Comparison of ENCODE assay signal across 19 mouse cellular contexts in genomic region chr15:88750032-88750431, GRCm38 (mm10). TPM values are rescaled to one million over a fixed set of nuclear protein-coding genes. Genes with fewer than 3 reads are reported as not detected.
DNase-seq lines count a peak whose midpoint lies in the region; ATAC-seq and TF ChIP-seq lines count a peak whose summit lies in the region.
"Had no signal": no experiment of that assay in that cellular context is flagged by ENCODE, and none has a peak within 500 bp of the region (broad histone marks: within the 10 kb centered on the region; RNA-seq: fewer than 3 reads in every experiment).

No protein-coding gene starts in this region.

- no peak overlapping the region for H3K9ac ChIP-seq in heart, adult 2 months (ENCODE audit: low read depth, low read length)
- H3K9ac ChIP-seq in midbrain, embryonic 14.5 days (replicated peaks; ENCODE audit: low read length) = no peak overlapping the region
- H3K9ac ChIP-seq in midbrain, embryonic 11.5 days (ENCODE audit: low read length) = no peak overlapping the region
- H3K9ac ChIP-seq in intestine, postnatal 0 days (ENCODE audit: low read depth, low read length) = no peak overlapping the region
- H3K9ac ChIP-seq: embryonic facial prominence, embryonic 15.5 days; stomach, embryonic 15.5 days had no signal

- no peaks in the 10 kb centered on the region for H3K9me3 ChIP-seq in heart, embryonic 10.5 days
- H3K9me3 ChIP-seq in midbrain, embryonic 14.5 days (ENCODE audit: control insufficient read depth, low read length) = no peaks in the 10 kb centered on the region
- H3K9me3 ChIP-seq in midbrain, embryonic 11.5 days (ENCODE audit: control insufficient read depth, low read length) = no peaks in the 10 kb centered on the region
- H3K9me3 ChIP-seq in intestine, postnatal 0 days (ENCODE audit: control insufficient read depth) = no peaks in the 10 kb centered on the region
- H3K9me3 ChIP-seq: embryonic facial prominence, embryonic 15.5 days; heart, embryonic 15.5 days; stomach, embryonic 15.5 days had no signal

- no peak overlapping the region for H3K4me3 ChIP-seq in heart, embryonic 10.5 days
- no peak overlapping the region for H3K4me3 ChIP-seq in heart, adult 2 months
- H3K4me3 ChIP-seq in midbrain, embryonic 14.5 days (replicated peaks; ENCODE audit: low read depth, low read length) = no peak overlapping the region
- no peak overlapping the region for H3K4me3 ChIP-seq in midbrain, embryonic 11.5 days (ENCODE audit: low read depth, low read length)
- H3K4me3 ChIP-seq in intestine, postnatal 0 days (ENCODE audit: low read depth, low read length) = no peak overlapping the region
- H3K4me3 ChIP-seq in myocyte = peak overlapping the region; percentile 55

- no peak for TF ChIP-seq EP300 in heart, adult 2 months (IDR thresholded peaks at IDR 0.05; ENCODE audit: insufficient read depth, low read depth, low read length)

- no peak for TF ChIP-seq POLR2A in heart, adult 2 months (IDR thresholded peaks at IDR 0.05; ENCODE audit: insufficient read depth, low read depth, low read length)
- TF ChIP-seq POLR2A in myocyte (IDR thresholded peaks at IDR 0.05; ENCODE audit: insufficient read length, low read depth) = no peak

- 0 out of 2 replicates have a peak overlapping the region, but pooled peaks have one; percentile 97 for H3K27ac ChIP-seq in heart, embryonic 10.5 days
- no peak overlapping the region for H3K27ac ChIP-seq in heart, adult 2 months
- H3K27ac ChIP-seq in midbrain, embryonic 14.5 days (replicated peaks; ENCODE audit: low read depth, low read length) = no peak overlapping the region
- H3K27ac ChIP-seq in midbrain, embryonic 11.5 days (ENCODE audit: low read depth, low read length) = no peak overlapping the region
- no peak overlapping the region for H3K27ac ChIP-seq in intestine, postnatal 0 days (ENCODE audit: low read depth, low read length)

- peaks cover 23% of the 10 kb centered on the region for H3K4me1 ChIP-seq in heart, embryonic 10.5 days
- H3K4me1 ChIP-seq in heart, adult 2 months (ENCODE audit: control insufficient read depth, insufficient read depth, low read length) = peaks cover 3% of the 10 kb centered on the region
- peaks cover 20% of the 10 kb centered on the region for H3K4me1 ChIP-seq in midbrain, embryonic 14.5 days (ENCODE audit: control insufficient read depth, insufficient read depth, low read length)
- peaks cover 4% of the 10 kb centered on the region; the same call in 1 of the 2 replicates for H3K4me1 ChIP-seq in midbrain, embryonic 11.5 days (ENCODE audit: control insufficient read depth, insufficient read depth, low read length)
- H3K4me1 ChIP-seq in intestine, postnatal 0 days (replicated peaks; ENCODE audit: control insufficient read depth, insufficient read depth, low read length) = no peaks in the 10 kb centered on the region

- no peak overlapping the region for H3ac ChIP-seq in myocyte (ENCODE audit: control insufficient read depth, insufficient read length)

- no peaks in the 10 kb centered on the region for H3K27me3 ChIP-seq in heart, embryonic 10.5 days (ENCODE audit: insufficient read depth, poor library complexity, severe bottlenecking)
- no peaks in the 10 kb centered on the region for H3K27me3 ChIP-seq in heart, adult 2 months (ENCODE audit: control insufficient read depth, insufficient read depth, low read length)
- H3K27me3 ChIP-seq in midbrain, embryonic 14.5 days (ENCODE audit: control insufficient read depth, insufficient read depth, low read length) = no peaks in the 10 kb centered on the region
- H3K27me3 ChIP-seq in midbrain, embryonic 11.5 days (ENCODE audit: control insufficient read depth, insufficient read depth, low read length) = no peaks in the 10 kb centered on the region
- no peaks in the 10 kb centered on the region for H3K27me3 ChIP-seq in intestine, postnatal 0 days (replicated peaks; ENCODE audit: control insufficient read depth, insufficient read depth, low read length)
- H3K27me3 ChIP-seq in myocyte (ENCODE audit: control insufficient read depth, insufficient read depth, insufficient read length) = peaks cover 19% of the 10 kb centered on the region
- H3K27me3 ChIP-seq: heart, embryonic 15.5 days; stomach, embryonic 15.5 days had no signal

- 88% methylated on average over 10 of the region's 10 CpGs for WGBS in heart, embryonic 10.5 days
- 80% methylated on average over 10 of the region's 10 CpGs for WGBS in heart, adult 2 months
- WGBS in midbrain, embryonic 14.5 days = 96% methylated on average over 10 of the region's 10 CpGs
- WGBS in midbrain, embryonic 11.5 days = 95% methylated on average over 10 of the region's 10 CpGs
- WGBS in intestine, postnatal 0 days = 81% methylated on average over 10 of the region's 10 CpGs

- TF ChIP-seq CTCF in heart, adult 2 months (IDR thresholded peaks at IDR 0.05) = no peak
- no peak for TF ChIP-seq CTCF in intestine, postnatal 0 days (IDR thresholded peaks at IDR 0.05; ENCODE audit: low read depth)

- H3K4me2 ChIP-seq in midbrain, embryonic 14.5 days (ENCODE audit: low read length) = peak overlapping the region; percentile 85; the same call in 1 of the 2 replicates
- no peak overlapping the region for H3K4me2 ChIP-seq in midbrain, embryonic 11.5 days
- peak overlapping the region; percentile 85; the same call in 1 of the 2 replicates for H3K4me2 ChIP-seq in intestine, postnatal 0 days (replicated peaks; ENCODE audit: low read depth)
- H3K4me2 ChIP-seq in myocyte (ENCODE audit: low read depth) = no peak overlapping the region

- H3K79me2 ChIP-seq in heart, adult 2 months (replicated peaks; ENCODE audit: control insufficient read depth, insufficient read depth, low read length) = no peaks in the 10 kb centered on the region
- peaks cover 31% of the 10 kb centered on the region for H3K79me2 ChIP-seq in myocyte (ENCODE audit: control insufficient read depth, insufficient read depth)

- no peak for DNase-seq in heart, embryonic 10.5 days (ENCODE audit: low spot score)
- DNase-seq in heart, adult 2 months = no peak
- no peak for DNase-seq in midbrain, embryonic 14.5 days
- no peak for DNase-seq in midbrain, embryonic 11.5 days (ENCODE audit: low spot score, missing footprints)
- DNase-seq in frontal cortex, postnatal 25 days (ENCODE audit: low spot score in 2 of 2) = no peak
- DNase-seq in cerebellum, adult 11-12 months = no peak
- DNase-seq: adrenal gland, adult 8-10 months; cerebellum, adult 2 months; gastrocnemius, postnatal 14 days; layer of hippocampus, postnatal 36 days; lung, adult 18-20 months; lung, postnatal 4 days; thymus, postnatal 14 days had no signal

- ATAC-seq in midbrain, embryonic 14.5 days (ENCODE audit: low FRiP score, low TSS enrichment) = no peak
- ATAC-seq in midbrain, embryonic 11.5 days (ENCODE audit: low FRiP score) = no peak
- ATAC-seq in intestine, postnatal 0 days = no peak
- ATAC-seq: forebrain, embryonic 16.5 days had no signal

- intact Hi-C loops in heart, adult 2 months (cut with DNase I) = loop anchor here (2.0 to 5.0 kb wide), 2 partner anchors 15 to 67 kb away; partner anchors contain the start of genes Alg12, Brd1 and Creld2

- peaks cover 2% of the 10 kb centered on the region for H3K36me3 ChIP-seq in heart, embryonic 10.5 days
- H3K36me3 ChIP-seq in heart, adult 2 months (ENCODE audit: control insufficient read depth, insufficient read depth, low read length) = no peaks in the 10 kb centered on the region
- peaks cover 3% of the 10 kb centered on the region for H3K36me3 ChIP-seq in midbrain, embryonic 14.5 days (ENCODE audit: control insufficient read depth, insufficient read depth, low read length)
- no peaks in the 10 kb centered on the region for H3K36me3 ChIP-seq in midbrain, embryonic 11.5 days (ENCODE audit: control insufficient read depth, insufficient read depth, low read length)
- no peaks in the 10 kb centered on the region for H3K36me3 ChIP-seq in intestine, postnatal 0 days (ENCODE audit: control insufficient read depth, insufficient read depth)
- no peaks in the 10 kb centered on the region for H3K36me3 ChIP-seq in myocyte (ENCODE audit: control insufficient read depth, insufficient read depth)
- H3K36me3 ChIP-seq: heart, embryonic 15.5 days; stomach, embryonic 15.5 days had no signal

TF ChIP-seq in myocyte, 11 proteins besides CTCF, POLR2A, EP300 and RAD21:
- TF ChIP-seq MYOD1 (IDR thresholded peaks at IDR 0.05; ENCODE audit: control insufficient read depth in 1 of 3, insufficient read length in 2 of 3, low read depth in 2 of 3) (no peak), E2F4 (IDR thresholded peaks at IDR 0.05; ENCODE audit: insufficient read depth) (no peak), USF1 (IDR thresholded peaks at IDR 0.05; ENCODE audit: low read depth) (no peak), REST (IDR thresholded peaks at IDR 0.05; ENCODE audit: insufficient read depth, insufficient read length) (no peak)

RNA-seq across cellular contexts. Expression of gene Zbed4, which starts 1.4 kb away (rescaled TPM):
- 24.9 and 26.2 TPM in 2 replicates for polyA plus RNA-seq in heart, embryonic 10.5 days (2016; fragmentation: Nextera tagmentation; extraction: Ambion mirVana)
- 1 to 10 TPM; 8.2 to 9.1 TPM for total RNA-seq in heart, adult 2 months (2021)
- polyA plus RNA-seq in heart, adult 2 months (2012; rRNA removed) = 3.3 and 6.0 TPM in 2 replicates
- 16.7 and 25.7 TPM in 2 replicates for polyA plus RNA-seq in midbrain, embryonic 14.5 days (2014; fragmentation: Nextera tagmentation; extraction: Ambion mirVana)
- polyA plus RNA-seq in midbrain, embryonic 11.5 days (2014; fragmentation: Nextera tagmentation; extraction: Ambion mirVana) = 42.5 and 45.6 TPM in 2 replicates
- polyA plus RNA-seq in intestine, postnatal 0 days (2015; fragmentation: Nextera tagmentation; extraction: Ambion mirVana) = 4.9 and 5.1 TPM in 2 replicates
- 9.5 TPM for polyA plus RNA-seq in myocyte (2012; fragmentation: generic; extraction: Trizol)

RNA-seq across cellular contexts. Expression of gene Brd1, which starts 16.0 kb away (rescaled TPM):
- polyA plus RNA-seq in heart, embryonic 10.5 days (2016; fragmentation: Nextera tagmentation; extraction: Ambion mirVana) = 12.1 and 18.8 TPM in 2 replicates
- 10 to 100 TPM; 28.7 to 31.0 TPM for total RNA-seq in heart, adult 2 months (2021)
- polyA plus RNA-seq in heart, adult 2 months (2012; rRNA removed) = 7.7 and 9.1 TPM in 2 replicates
- polyA plus RNA-seq in midbrain, embryonic 14.5 days (2014; fragmentation: Nextera tagmentation; extraction: Ambion mirVana) = 26.2 and 30.5 TPM in 2 replicates
- polyA plus RNA-seq in midbrain, embryonic 11.5 days (2014; fragmentation: Nextera tagmentation; extraction: Ambion mirVana) = 25.9 and 27.6 TPM in 2 replicates
- polyA plus RNA-seq in intestine, postnatal 0 days (2015; fragmentation: Nextera tagmentation; extraction: Ambion mirVana) = 11.4 and 13.3 TPM in 2 replicates
- 26.4 TPM for polyA plus RNA-seq in myocyte (2012; fragmentation: generic; extraction: Trizol)

Comparison
In these comparisons a context has a peak if more than half of its experiments do, and no peak if none do; other contexts are left out.
1. H3K4me2 ChIP-seq: peak in midbrain, embryonic 14.5 days (single experiment) and intestine, postnatal 0 days (single experiment); none in midbrain, embryonic 11.5 days (single experiment) and myocyte (single experiment).